Mouse (Mus musculus): ENCODE results near the gene Cyb5rl.

DNA sequence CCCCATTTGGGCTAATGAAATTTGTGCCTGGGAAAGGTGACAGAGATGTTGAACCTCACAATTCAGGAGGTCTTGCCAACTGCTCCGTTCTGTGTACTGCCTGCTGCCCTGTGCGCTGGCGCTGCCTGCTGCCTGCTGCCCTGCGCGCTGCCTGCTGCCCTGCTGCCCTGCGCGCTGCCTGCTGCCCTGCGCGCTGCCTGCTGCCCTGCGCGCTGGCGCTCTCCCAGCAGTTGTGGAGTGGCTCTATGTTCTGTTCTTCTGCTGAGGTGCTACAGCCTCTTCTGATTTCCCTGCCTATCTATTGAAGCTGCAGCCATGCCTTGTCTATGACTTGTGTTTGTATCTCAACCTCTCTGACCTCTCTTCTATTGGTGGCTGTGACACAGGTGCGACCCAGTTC, 21.6 kb upstream of the Cyb5rl start:
- TF ChIP-seq POLR2A (IDR thresholded peaks at IDR 0.05; ENCODE audit: insufficient read depth, low read length) (no peak), CTCF (IDR thresholded peaks at IDR 0.05; ENCODE audit: low read depth, low read length) (no peak)
